Mouse (Mus musculus): Measurements from ENCODE around the gene B3glct. TPM values are rescaled to one million over a fixed set of nuclear protein-coding genes. Genes with fewer than 3 reads are reported as not detected.

The B3glct gene
- polyA plus RNA-seq, 2 experiments: 2.9 to 4.1 TPM

- peaks cover 11 to 21% of the 10 kb centered on the region in 2 experiments for H3K4me1 ChIP-seq (replicated peaks; ENCODE audit: control insufficient read depth in 2 of 2, insufficient read depth in 2 of 2, low read length in 1 of 2)
- peak overlapping the region in 1 of 2 experiments; percentile 79; a peak in 2 of 4 replicates for H3K4me3 ChIP-seq (ENCODE audit: insufficient read depth in 1 of 2, low read depth in 2 of 2, low read length in 2 of 2)
- WGBS (ENCODE audit: insufficient replicate concordance): 58% methylated on average over 8 of the region's 8 CpGs
- DNase-seq (ENCODE audit: low read depth in 3 of 3, low spot score in 3 of 3) (no peak), ATAC-seq (ENCODE audit: insufficient read depth) (no peak)
- peak overlapping the region; percentile 77 for H3K4me2 ChIP-seq (ENCODE audit: low read depth)
- H3K27ac ChIP-seq: no peak overlapping the region
- H3K36me3 ChIP-seq (replicated peaks; ENCODE audit: control insufficient read depth, insufficient read depth, low read depth): peaks cover 4% of the 10 kb centered on the region
- no peak for TF ChIP-seq EP300 (IDR thresholded peaks at IDR 0.05; ENCODE audit: low read depth)
- no peak for TF ChIP-seq CTCF (IDR thresholded peaks at IDR 0.05; ENCODE audit: low read depth)
- H3K9ac ChIP-seq (replicated peaks): peak overlapping the region; percentile 66
- no peaks in the 10 kb centered on the region for H3K27me3 ChIP-seq (ENCODE audit: control insufficient read depth, insufficient read depth, low read length)
- H3K9me3 ChIP-seq (ENCODE audit: control insufficient read depth, low read length): no peaks in the 10 kb centered on the region
Observed at GRCm38 (mm10) chr5:149637306-149637705, 40.7 kb upstream of the B3glct start.

- H3K27ac ChIP-seq: no peak overlapping the region; the same call in 1 of the 2 replicates
- peak overlapping the region; percentile 6 for H3K4me2 ChIP-seq (ENCODE audit: low read depth)
- peak overlapping the region in 1 of 2 experiments; percentile 41; a peak in 2 of 4 replicates for H3K4me3 ChIP-seq (ENCODE audit: insufficient read depth in 1 of 2, low read depth in 2 of 2, low read length in 2 of 2)
- ATAC-seq (ENCODE audit: insufficient read depth) (peak; percentile 42; the same call in 1 of the 2 replicates), DNase-seq (ENCODE audit: low read depth in 3 of 3, low spot score in 3 of 3) (peak in 1 of 3 experiments; percentile 35)
- TF ChIP-seq EP300 (IDR thresholded peaks at IDR 0.05; ENCODE audit: low read depth) (no peak), CTCF (IDR thresholded peaks at IDR 0.05; ENCODE audit: low read depth) (no peak)
- H3K4me1 ChIP-seq (replicated peaks; ENCODE audit: control insufficient read depth in 2 of 2, insufficient read depth in 2 of 2, low read length in 1 of 2): peaks cover 3 to 18% of the 10 kb centered on the region in 2 experiments; a peak in 3 of 4 replicates
- H3K36me3 ChIP-seq (replicated peaks; ENCODE audit: control insufficient read depth, insufficient read depth, low read depth): no peaks in the 10 kb centered on the region
- 64% methylated on average over 8 of the region's 8 CpGs for WGBS (ENCODE audit: insufficient replicate concordance)
- no peak overlapping the region for H3K9ac ChIP-seq (replicated peaks)
- H3K9me3 ChIP-seq (ENCODE audit: control insufficient read depth, low read length): no peaks in the 10 kb centered on the region
- no peaks in the 10 kb centered on the region for H3K27me3 ChIP-seq (ENCODE audit: control insufficient read depth, insufficient read depth, low read length)
Observed at GRCm38 (mm10) chr5:149641277-149641892, 36.6 kb upstream of the B3glct start.

GRCm38 (mm10) chr5:149642366-149642765 is 35.7 kb upstream of the B3glct start:
- Histone ChIP-seq H3K9me3 (ENCODE audit: control insufficient read depth, low read length) (no peaks in the 10 kb centered on the region), H3K4me3 (ENCODE audit: insufficient read depth in 1 of 2, low read depth in 2 of 2, low read length in 2 of 2) (no peak overlapping the region), H3K9ac (replicated peaks) (no peak overlapping the region), H3K4me1 (replicated peaks; ENCODE audit: control insufficient read depth in 2 of 2, insufficient read depth in 2 of 2, low read length in 1 of 2) (peaks cover 3 to 17% of the 10 kb centered on the region in 2 experiments; a peak in 3 of 4 replicates), H3K27me3 (ENCODE audit: control insufficient read depth, insufficient read depth, low read length) (no peaks in the 10 kb centered on the region), H3K36me3 (replicated peaks; ENCODE audit: control insufficient read depth, insufficient read depth, low read depth) (no peaks in the 10 kb centered on the region), H3K4me2 (ENCODE audit: low read depth) (peak overlapping the region; percentile 6; the same call in 1 of the 2 replicates), H3K27ac (no peak overlapping the region)
- DNase-seq (ENCODE audit: low read depth in 3 of 3, low spot score in 3 of 3) (no peak), ATAC-seq (ENCODE audit: insufficient read depth) (peak; percentile 32; the same call in 1 of the 2 replicates)
- TF ChIP-seq CTCF (IDR thresholded peaks at IDR 0.05; ENCODE audit: low read depth) (peak; percentile 74), EP300 (IDR thresholded peaks at IDR 0.05; ENCODE audit: low read depth) (no peak)
- WGBS (ENCODE audit: insufficient replicate concordance): 57% methylated on average over 6 of the region's 6 CpGs

- no peak overlapping the region for H3K9ac ChIP-seq (replicated peaks)
- TF ChIP-seq EP300 (IDR thresholded peaks at IDR 0.05; ENCODE audit: low read depth) (no peak), CTCF (IDR thresholded peaks at IDR 0.05; ENCODE audit: low read depth) (no peak)
Observed at GRCm38 (mm10) chr5:149642783-149643509, 35.1 kb upstream of the B3glct start.

More at GRCm38 (mm10) chr5:149642783-149643509, 35.1 kb upstream of the B3glct start:
- H3K27ac ChIP-seq: no peak overlapping the region
- H3K27me3 ChIP-seq (ENCODE audit: control insufficient read depth, insufficient read depth, low read length): no peaks in the 10 kb centered on the region
- H3K4me2 ChIP-seq (ENCODE audit: low read depth): no peak overlapping the region; the same call in 1 of the 2 replicates
- H3K36me3 ChIP-seq (replicated peaks; ENCODE audit: control insufficient read depth, insufficient read depth, low read depth): no peaks in the 10 kb centered on the region
- DNase-seq (ENCODE audit: low read depth in 3 of 3, low spot score in 3 of 3): no peak
- no peaks in the 10 kb centered on the region for H3K9me3 ChIP-seq (ENCODE audit: control insufficient read depth, low read length)
- H3K4me1 ChIP-seq (replicated peaks; ENCODE audit: control insufficient read depth in 2 of 2, insufficient read depth in 2 of 2, low read length in 1 of 2): peaks cover 3 to 22% of the 10 kb centered on the region in 2 experiments; a peak in 3 of 4 replicates
- H3K4me3 ChIP-seq (ENCODE audit: insufficient read depth in 1 of 2, low read depth in 2 of 2, low read length in 2 of 2): no peak overlapping the region
- 69% methylated on average over 11 of the region's 11 CpGs for WGBS (ENCODE audit: insufficient replicate concordance)
- no peak for ATAC-seq (ENCODE audit: insufficient read depth)
